Mouse (Mus musculus): ENCODE data around the gene Dmc1.

Dmc1 gene

GRCm38 (mm10) chr15:79511553-79512320 lies 93.2 kb downstream of the Dmc1 start:
- DNase-seq (ENCODE audit: low spot score) = no peak

Data from layer of hippocampus, adult 9-10 months (tissue).